Mouse (Mus musculus): ENCODE measurements at regions not wholly inside any gene's neighbourhood (a gene's known extent, or its start where the extent isn't known, plus 50 kb on each side); places are given as distances from the start of the nearest gene placed in this dataset.

DNA sequence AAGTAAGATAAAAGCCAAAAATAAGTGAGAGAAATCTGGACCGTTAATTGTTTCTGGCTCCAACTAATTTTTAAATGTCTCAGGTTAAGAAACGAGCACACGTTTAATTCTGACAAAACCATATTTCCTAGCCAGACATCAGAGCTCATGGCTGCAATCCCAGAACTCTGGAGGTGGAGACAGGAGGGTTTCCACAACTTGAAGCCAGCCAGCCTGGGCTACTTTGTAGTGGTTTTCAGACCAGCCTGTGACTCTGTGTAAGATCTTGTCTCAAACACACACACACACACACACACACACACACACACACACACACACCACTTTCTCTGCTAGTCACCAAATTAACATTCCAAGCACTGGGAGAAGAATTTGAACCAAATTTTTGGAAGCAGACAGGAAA lies 174.2 kb downstream of the Efnb2 start:
- no peak overlapping the region for H3K27ac ChIP-seq (ENCODE audit: control insufficient read depth, low read depth, low read length)
- no peak for TF ChIP-seq BHLHE40 (IDR thresholded peaks at IDR 0.05; ENCODE audit: borderline replicate concordance, low read depth, low read length)
- TF ChIP-seq CHD1 (IDR thresholded peaks at IDR 0.05; ENCODE audit: low read depth, low read length), result no peak
- no peak for TF ChIP-seq GATA1 (IDR thresholded peaks at IDR 0.05; ENCODE audit: low read depth, low read length)
- TF ChIP-seq MAX (IDR thresholded peaks at IDR 0.05; ENCODE audit: low read length), result no peak
- no peak for TF ChIP-seq KAT2A (conservative IDR thresholded peaks at IDR 0.05; ENCODE audit: low read depth, low read length)
- TF ChIP-seq ETS1 (IDR thresholded peaks at IDR 0.05; ENCODE audit: low read depth, low read length), result no peak
- no peak for TF ChIP-seq ZKSCAN1 (IDR thresholded peaks at IDR 0.05; ENCODE audit: low read depth, low read length)
- TF ChIP-seq POLR2AphosphoS2 (IDR thresholded peaks at IDR 0.05; ENCODE audit: low read length), result no peak
- no peak for TF ChIP-seq ZC3H11A (IDR thresholded peaks at IDR 0.05; ENCODE audit: low read depth, low read length)
- TF ChIP-seq MXI1 (IDR thresholded peaks at IDR 0.05; ENCODE audit: low read depth, low read length), result no peak
- TF ChIP-seq MAFK (IDR thresholded peaks at IDR 0.05; ENCODE audit: borderline replicate concordance, low read depth, low read length), result no peak
- no peak for TF ChIP-seq TAL1 (IDR thresholded peaks at IDR 0.05; ENCODE audit: low read length)
- no peak for TF ChIP-seq MYC (IDR thresholded peaks at IDR 0.05; ENCODE audit: low read depth, low read length)
- no peak for TF ChIP-seq NELFE (IDR thresholded peaks at IDR 0.05; ENCODE audit: low read depth, low read length)
- TF ChIP-seq NRF1 (IDR thresholded peaks at IDR 0.05; ENCODE audit: insufficient read depth, low read depth, low read length, poor library complexity, severe bottlenecking), result no peak
- TF ChIP-seq TCF12 (IDR thresholded peaks at IDR 0.05; ENCODE audit: low read depth, low read length), result no peak
- TF ChIP-seq ZNF384 (IDR thresholded peaks at IDR 0.05; ENCODE audit: low read depth, low read length), result no peak
- H3K9me3 ChIP-seq (replicated peaks; ENCODE audit: insufficient read depth, low read length), result no peaks in the 10 kb centered on the region
- DNase-seq (ENCODE audit: low read depth, low spot score), result no peak
- H3K79me2 ChIP-seq (ENCODE audit: control insufficient read depth, insufficient read depth, low read length, poor library complexity), result no peaks in the 10 kb centered on the region
- no peak overlapping the region for H3K4me3 ChIP-seq (ENCODE audit: control insufficient read depth in 1 of 2, insufficient read depth in 1 of 2, low read depth in 2 of 2, low read length in 2 of 2)
- H3K9ac ChIP-seq (ENCODE audit: control insufficient read depth, low read depth, low read length, poor library complexity, severe bottlenecking), result no peak overlapping the region
- H3K4me1 ChIP-seq (ENCODE audit: control insufficient read depth in 1 of 2, insufficient read depth in 2 of 2, low read length in 2 of 2), result no peaks in the 10 kb centered on the region
- H3K36me3 ChIP-seq (ENCODE audit: control insufficient read depth in 1 of 2, insufficient read depth in 2 of 2, low read length in 2 of 2), result no peaks in the 10 kb centered on the region
- H3K27me3 ChIP-seq (ENCODE audit: control insufficient read depth in 1 of 2, insufficient read depth in 2 of 2, low read length in 2 of 2), result no peaks in the 10 kb centered on the region

DNA sequence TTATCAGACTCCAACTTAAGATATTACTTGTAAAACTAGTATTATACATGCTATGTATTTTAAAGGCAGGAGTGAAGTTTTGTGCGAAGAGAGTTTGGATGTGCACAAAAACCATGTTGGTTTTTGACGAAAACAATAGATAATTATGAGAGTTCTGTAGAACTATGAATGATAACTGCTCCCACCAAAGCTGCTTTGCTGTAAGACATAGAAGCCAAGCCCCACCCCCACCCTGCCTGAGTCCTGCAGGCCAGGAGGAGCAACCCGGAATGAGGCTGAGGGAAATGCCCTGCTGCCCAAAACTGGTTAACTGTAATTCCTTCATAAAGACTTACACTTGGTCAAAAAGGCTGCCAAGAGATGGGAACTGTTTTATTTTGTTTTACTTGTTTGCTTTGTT lies 175.8 kb downstream of the Efnb2 start:
- Histone ChIP-seq H3K27me3 (ENCODE audit: control insufficient read depth in 1 of 2, insufficient read depth in 2 of 2, low read length in 2 of 2) (no peaks in the 10 kb centered on the region), H3K9ac (ENCODE audit: control insufficient read depth, low read depth, low read length, poor library complexity, severe bottlenecking) (no peak overlapping the region), H3K36me3 (ENCODE audit: control insufficient read depth in 1 of 2, insufficient read depth in 2 of 2, low read length in 2 of 2) (no peaks in the 10 kb centered on the region), H3K27ac (ENCODE audit: control insufficient read depth, low read depth, low read length) (no peak overlapping the region), H3K4me1 (ENCODE audit: control insufficient read depth in 1 of 2, insufficient read depth in 2 of 2, low read length in 2 of 2) (no peaks in the 10 kb centered on the region), H3K9me3 (replicated peaks; ENCODE audit: insufficient read depth, low read length) (no peaks in the 10 kb centered on the region), H3K79me2 (ENCODE audit: control insufficient read depth, insufficient read depth, low read length, poor library complexity) (no peaks in the 10 kb centered on the region), H3K4me3 (ENCODE audit: control insufficient read depth in 1 of 2, insufficient read depth in 1 of 2, low read depth in 2 of 2, low read length in 2 of 2) (no peak overlapping the region)
- DNase-seq (ENCODE audit: low read depth, low spot score), result no peak
- TF ChIP-seq MAX (IDR thresholded peaks at IDR 0.05; ENCODE audit: low read length) (no peak), MYB (IDR thresholded peaks at IDR 0.05; ENCODE audit: low read depth, low read length) (no peak), HCFC1 (IDR thresholded peaks at IDR 0.05; ENCODE audit: low read depth, low read length) (no peak), TBP (IDR thresholded peaks at IDR 0.05; ENCODE audit: low read depth, low read length) (no peak), NRF1 (IDR thresholded peaks at IDR 0.05; ENCODE audit: insufficient read depth, low read depth, low read length, poor library complexity, severe bottlenecking) (no peak), ETS1 (IDR thresholded peaks at IDR 0.05; ENCODE audit: low read depth, low read length) (no peak), MAFK (IDR thresholded peaks at IDR 0.05; ENCODE audit: borderline replicate concordance, low read depth, low read length) (no peak), ZC3H11A (IDR thresholded peaks at IDR 0.05; ENCODE audit: low read depth, low read length) (no peak), CHD1 (IDR thresholded peaks at IDR 0.05; ENCODE audit: low read depth, low read length) (no peak)
